9 mouse cellular contexts compared by ENCODE assay signal in the genomic region with DNA sequence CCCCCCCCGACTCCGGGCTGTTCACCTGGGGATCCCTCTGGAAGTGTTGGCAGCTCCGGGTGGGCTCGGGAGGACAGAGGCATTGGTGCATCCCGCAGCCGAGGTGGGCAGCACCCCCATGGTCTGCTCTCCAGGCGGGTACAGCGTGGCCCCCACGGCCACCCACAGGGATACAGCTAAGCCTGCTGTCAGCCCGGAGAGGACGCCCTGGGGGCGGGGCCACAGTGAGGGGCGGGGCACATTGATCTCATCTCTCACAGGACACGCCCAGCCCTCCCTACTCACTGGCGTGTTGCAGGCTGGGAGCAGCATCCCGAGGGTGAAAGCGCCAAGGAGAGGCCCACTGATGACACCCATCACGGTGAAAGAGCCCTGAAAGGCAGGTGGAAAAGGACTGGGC. TPM values are rescaled to one million over a fixed set of nuclear protein-coding genes. Genes with fewer than 3 reads are reported as not detected.
A peak's percentile ranks its signal among the peaks of the same experiment; 100 is the strongest.
DNase-seq lines count a peak whose midpoint lies in the region; ATAC-seq lines count a peak whose summit lies in the region.
"Had no signal": no experiment of that assay in that cellular context is flagged by ENCODE, and none has a peak within 500 bp of the region (broad histone marks: within the 10 kb centered on the region; RNA-seq: fewer than 3 reads in every experiment).

No protein-coding gene starts in this region.

- H3K27me3 ChIP-seq in heart, embryonic 13.5 days (replicated peaks) = peaks cover 72% of the 10 kb centered on the region
- H3K27me3 ChIP-seq in forebrain, embryonic 14.5 days (replicated peaks; ENCODE audit: control insufficient read depth, insufficient read depth, low read length) = peaks cover 24% of the 10 kb centered on the region

- H3K36me3 ChIP-seq in heart, embryonic 13.5 days = no peaks in the 10 kb centered on the region
- H3K36me3 ChIP-seq in forebrain, embryonic 14.5 days (ENCODE audit: control insufficient read depth, insufficient read depth, low read length) = no peaks in the 10 kb centered on the region

- WGBS in heart, embryonic 13.5 days = 6% methylated on average over 18 of the region's 18 CpGs
- WGBS in forebrain, embryonic 14.5 days = 5% methylated on average over 15 of the region's 18 CpGs

- no peak overlapping the region for H3K27ac ChIP-seq in heart, embryonic 13.5 days (replicated peaks)
- H3K27ac ChIP-seq in forebrain, embryonic 14.5 days (ENCODE audit: low read depth, low read length) = no peak overlapping the region

- peaks cover 9% of the 10 kb centered on the region for H3K4me1 ChIP-seq in heart, embryonic 13.5 days
- H3K4me1 ChIP-seq in forebrain, embryonic 14.5 days (ENCODE audit: control insufficient read depth, insufficient read depth, low read length) = peaks cover 2% of the 10 kb centered on the region; the same call in 1 of the 2 replicates

- no peak for DNase-seq in heart, adult 8-10 months (ENCODE audit: low spot score)
- DNase-seq in ES-CJ7 (ENCODE audit: low read depth, low spot score) = peak; percentile 88
- peak; percentile 48 for DNase-seq in forebrain, embryonic 14.5 days (ENCODE audit: low spot score)
- DNase-seq in Muller cell, postnatal 12 days (ENCODE audit: inconsistent ontology term) = no peak
- DNase-seq in ovary, postnatal 36 days (ENCODE audit: low spot score) = no peak
- no peak for DNase-seq in c-Kit-positive CD71-positive TER-119-positive erythroid progenitor cells, embryonic 14.5 days (ENCODE audit: low spot score)

- 0 out of 2 replicates have a peak, but pooled peaks cover 3% of the 10 kb centered on the region for H3K9me3 ChIP-seq in heart, embryonic 13.5 days
- H3K9me3 ChIP-seq in forebrain, embryonic 14.5 days (replicated peaks; ENCODE audit: control insufficient read depth, low read length) = no peaks in the 10 kb centered on the region

- H3K9ac ChIP-seq in heart, embryonic 13.5 days = no peak overlapping the region
- H3K9ac ChIP-seq in forebrain, embryonic 14.5 days (ENCODE audit: low read length) = 0 out of 2 replicates have a peak overlapping the region, but pooled peaks have one; percentile 32

- no peak overlapping the region for H3K4me2 ChIP-seq in heart, embryonic 13.5 days
- peak overlapping the region; percentile 30; the same call in 1 of the 2 replicates for H3K4me2 ChIP-seq in forebrain, embryonic 14.5 days (ENCODE audit: low read length)

- peak; percentile 27; the same call in 1 of the 2 replicates for ATAC-seq in heart, embryonic 13.5 days (ENCODE audit: extremely low read depth, insufficient number of reproducible peaks, low FRiP score, low TSS enrichment)
- ATAC-seq in forebrain, embryonic 14.5 days = peak; percentile 37
- ATAC-seq in megakaryocyte-erythroid progenitor cell, adult 5-6 weeks (replicated peaks; ENCODE audit: low FRiP score, low TSS enrichment, poor library complexity, severe bottlenecking) = peak; percentile 59; the same call in 1 of the 2 replicates

- no peak overlapping the region for H3K4me3 ChIP-seq in heart, embryonic 13.5 days
- no peak overlapping the region for H3K4me3 ChIP-seq in forebrain, embryonic 14.5 days (ENCODE audit: low read depth, low read length)

RNA-seq across cellular contexts. Expression of a gene that starts 4.9 kb away (rescaled TPM):
- 0.06 and 0.09 TPM in 2 replicates for polyA plus RNA-seq in heart, embryonic 13.5 days (2015; fragmentation: Nextera tagmentation; extraction: Ambion mirVana)
- total RNA-seq in heart, adult 8-10 months (2022) = not detected
- 0.60 and 0.89 TPM in 2 replicates for polyA plus RNA-seq in forebrain, embryonic 14.5 days (2014; fragmentation: Nextera tagmentation; extraction: Ambion mirVana)
- total RNA-seq in megakaryocyte-erythroid progenitor cell, adult 5-6 weeks (2014; fragmentation: Nextera tagmentation) = 0.59 TPM in 1 of 2 replicates, not detected in the other
- not detected in 2 replicates for total RNA-seq in megakaryocyte-erythroid progenitor cell, adult 5-6 weeks (2017)
- total RNA-seq: liver, adult 2 months had no signal
- polyA plus RNA-seq: liver, adult 2 months had no signal

RNA-seq across cellular contexts. Expression of a gene that starts 9.5 kb away (rescaled TPM):
- polyA plus RNA-seq in heart, embryonic 13.5 days (2015; fragmentation: Nextera tagmentation; extraction: Ambion mirVana) = 3,040 and 3,097 TPM in 2 replicates
- total RNA-seq in heart, adult 8-10 months (2022) = 1,000 to 10,000 TPM in 2 of 4 experiments, 100 to 1,000 TPM in 2; 938 to 1,102 (median 988) TPM
- polyA plus RNA-seq in forebrain, embryonic 14.5 days (2014; fragmentation: Nextera tagmentation; extraction: Ambion mirVana) = 2,846 and 4,258 TPM in 2 replicates
- total RNA-seq in megakaryocyte-erythroid progenitor cell, adult 5-6 weeks (2014; fragmentation: Nextera tagmentation) = 6,537 and 6,664 TPM in 2 replicates
- 1,763 and 2,438 TPM in 2 replicates for total RNA-seq in megakaryocyte-erythroid progenitor cell, adult 5-6 weeks (2017)

RNA-seq across cellular contexts. Expression of a gene that starts 13.9 kb away (rescaled TPM):
- polyA plus RNA-seq in heart, embryonic 13.5 days (2015; fragmentation: Nextera tagmentation; extraction: Ambion mirVana) = 88.5 and 89.0 TPM in 2 replicates
- 10 to 100 TPM; 37.9 to 47.4 (median 45.7) TPM for total RNA-seq in heart, adult 8-10 months (2022)
- 177 and 182 TPM in 2 replicates for polyA plus RNA-seq in forebrain, embryonic 14.5 days (2014; fragmentation: Nextera tagmentation; extraction: Ambion mirVana)
- 28.5 and 47.9 TPM in 2 replicates for total RNA-seq in megakaryocyte-erythroid progenitor cell, adult 5-6 weeks (2014; fragmentation: Nextera tagmentation)
- total RNA-seq in megakaryocyte-erythroid progenitor cell, adult 5-6 weeks (2017) = 30.8 and 51.1 TPM in 2 replicates

RNA-seq across cellular contexts. Expression of a gene that starts 18.1 kb away (rescaled TPM):
- 32.5 and 35.0 TPM in 2 replicates for polyA plus RNA-seq in heart, embryonic 13.5 days (2015; fragmentation: Nextera tagmentation; extraction: Ambion mirVana)
- 10 to 100 TPM; 17.8 to 24.5 (median 20.6) TPM for total RNA-seq in heart, adult 8-10 months (2022)
- 33.9 and 50.8 TPM in 2 replicates for polyA plus RNA-seq in forebrain, embryonic 14.5 days (2014; fragmentation: Nextera tagmentation; extraction: Ambion mirVana)
- total RNA-seq in megakaryocyte-erythroid progenitor cell, adult 5-6 weeks (2014; fragmentation: Nextera tagmentation) = 20.5 and 27.9 TPM in 2 replicates
- 9.8 and 11.9 TPM in 2 replicates for total RNA-seq in megakaryocyte-erythroid progenitor cell, adult 5-6 weeks (2017)

RNA-seq across cellular contexts. Expression of a gene that starts 24.6 kb away (rescaled TPM):
- polyA plus RNA-seq in heart, embryonic 13.5 days (2015; fragmentation: Nextera tagmentation; extraction: Ambion mirVana) = 1.5 TPM in 2 replicates
- total RNA-seq in heart, adult 8-10 months (2022) = 10 to 100 TPM; 12.5 to 14.4 (median 13.2) TPM
- 7.3 and 11.3 TPM in 2 replicates for polyA plus RNA-seq in forebrain, embryonic 14.5 days (2014; fragmentation: Nextera tagmentation; extraction: Ambion mirVana)
- total RNA-seq in megakaryocyte-erythroid progenitor cell, adult 5-6 weeks (2014; fragmentation: Nextera tagmentation) = 0.32 TPM in 1 of 2 replicates, not detected in the other
- total RNA-seq in megakaryocyte-erythroid progenitor cell, adult 5-6 weeks (2017) = 2.9 TPM in 1 of 2 replicates, not detected in the other

Comparison
In these comparisons a context has a peak if more than half of its experiments do, and no peak if none do; other contexts are left out.
1. DNase-seq: peak in ES-CJ7 (single experiment) and forebrain, embryonic 14.5 days (single experiment); none in heart, adult 8-10 months (single experiment), Muller cell, postnatal 12 days (single experiment), ovary, postnatal 36 days (single experiment) and c-Kit-positive CD71-positive TER-119-positive erythroid progenitor cells, embryonic 14.5 days (single experiment).
2. Peak in every context shown above with its lines, with median percentiles within 50 percentile points of each other: ATAC-seq.